Mouse (Mus musculus) monocyte, adult 2 months (primary cell): ENCODE measurements around the gene Hsf4.
"Not testable (repeated sequence)": the region's sequence is repeated elsewhere in the genome, so short reads cannot be mapped to it uniquely, and the experiment has no call there.

Experiments
- DNase-seq, 2 experiments: peaks; one replicate each; pipeline ENCODE4 v3.0.0; 2022; ENCODE audit warnings: low spot score in 2 of 2, low read depth in 1 of 2

Hsf4 gene

GRCm38 (mm10) chr8:105281821-105282220 is 12.2 kb downstream of the Hsf4 start:
- DNase-seq: no peak

- DNase-seq: no peak
Measured at GRCm38 (mm10) chr8:105282239-105282638, 12.6 kb downstream of the Hsf4 start.

GRCm38 (mm10) chr8:105283074-105283473 is 13.5 kb downstream of the Hsf4 start:
- no peak for DNase-seq

GRCm38 (mm10) chr8:105285514-105285913 is 15.9 kb downstream of the Hsf4 start:
- no peak for DNase-seq

GRCm38 (mm10) chr8:105286907-105287306 is 17.3 kb downstream of the Hsf4 start:
- no peak for DNase-seq

- DNase-seq: no peak
Measured at GRCm38 (mm10) chr8:105288231-105288630, 18.6 kb downstream of the Hsf4 start.

GRCm38 (mm10) chr8:105288958-105289732 is 19.5 kb downstream of the Hsf4 start:
- peak; percentile 87 to 92 for DNase-seq

GRCm38 (mm10) chr8:105289805-105290460 is 20.3 kb downstream of the Hsf4 start, which contains the start of gene 4931428F04Rik:
TSS of gene 4931428F04Rik (minus strand) at chr8:105289864.
- DNase-seq: no peak

- peak; percentile 63 to 80 for DNase-seq
Measured at GRCm38 (mm10) chr8:105290554-105291314, 21.1 kb downstream of the Hsf4 start.

GRCm38 (mm10) chr8:105291364-105291763 is 21.8 kb downstream of the Hsf4 start:
- DNase-seq: not testable (repeated sequence)

GRCm38 (mm10) chr8:105291802-105292201 is 22.2 kb downstream of the Hsf4 start:
- DNase-seq: not testable (repeated sequence)

GRCm38 (mm10) chr8:105292471-105292870 is 22.9 kb downstream of the Hsf4 start:
- DNase-seq: no peak

GRCm38 (mm10) chr8:105293405-105293804 is 23.8 kb downstream of the Hsf4 start:
- DNase-seq: no peak

GRCm38 (mm10) chr8:105294776-105295175 is 25.2 kb downstream of the Hsf4 start:
- no peak for DNase-seq

GRCm38 (mm10) chr8:105295256-105295655 is 25.7 kb downstream of the Hsf4 start:
- DNase-seq: no peak

- DNase-seq: no peak
Measured at GRCm38 (mm10) chr8:105295895-105296573, 26.4 kb downstream of the Hsf4 start, which contains the start of gene Exoc3l. TSS of gene Exoc3l (minus strand) at chr8:105296101.

- DNase-seq: peak; percentile 77 to 79
Measured at GRCm38 (mm10) chr8:105297511-105298192, 28.1 kb downstream of the Hsf4 start, which contains the start of gene E2f4. TSS of gene E2f4 (plus strand) at chr8:105297663.

- no peak for DNase-seq
Measured at GRCm38 (mm10) chr8:105298351-105299252, 29.0 kb downstream of the Hsf4 start.

GRCm38 (mm10) chr8:105299962-105300361 is 30.4 kb downstream of the Hsf4 start:
- DNase-seq: no peak
